ENCODE assay signal across 7 mouse cellular contexts in the genomic region with DNA sequence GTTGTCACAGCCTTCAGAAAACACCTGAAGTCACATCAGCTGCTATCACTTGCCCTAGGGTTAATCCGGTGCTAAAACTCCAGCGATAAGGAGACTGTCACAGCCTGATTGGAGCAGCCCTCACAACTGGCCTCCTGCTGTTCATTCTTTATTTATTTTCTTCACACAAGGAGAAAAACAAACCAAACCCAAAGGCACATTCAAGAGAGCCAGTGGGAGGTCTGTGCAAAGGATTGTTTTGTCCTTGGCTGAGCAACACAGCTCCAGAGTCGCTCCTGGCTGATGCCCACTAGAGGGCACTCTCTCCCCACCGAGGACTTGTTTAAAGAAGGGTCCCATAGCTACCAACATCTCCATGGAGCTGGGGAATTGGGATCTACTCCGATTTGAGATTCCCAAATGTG.
A peak's percentile ranks its signal among the peaks of the same experiment; 100 is the strongest.
DNase-seq lines count a peak whose midpoint lies in the region; ATAC-seq and TF ChIP-seq lines count a peak whose summit lies in the region.

No protein-coding gene starts in this region.

- H3K9ac ChIP-seq in hindbrain, embryonic 16.5 days (ENCODE audit: low read depth, low read length), result peak overlapping the region; percentile 14; the same call in 1 of the 2 replicates

- peak overlapping the region; percentile 87 for H3K27ac ChIP-seq in gastrocnemius, adult 2 months
- H3K27ac ChIP-seq in hindbrain, embryonic 16.5 days (ENCODE audit: low read depth, low read length), result no peak overlapping the region

- TF ChIP-seq CTCF in gastrocnemius, adult 2 months (IDR thresholded peaks at IDR 0.05), result no peak; the same call in 1 of the 2 replicates

- peak; percentile 82 for ATAC-seq in common myeloid progenitor, adult 5-6 weeks (replicated peaks; ENCODE audit: low read depth, poor library complexity, severe bottlenecking)
- ATAC-seq in hindbrain, embryonic 16.5 days, result peak; percentile 86

- H3K4me1 ChIP-seq in hindbrain, embryonic 16.5 days (ENCODE audit: control insufficient read depth, insufficient read depth, low read depth, low read length), result peaks cover 32% of the 10 kb centered on the region

- H3K4me3 ChIP-seq in gastrocnemius, adult 2 months, result peak overlapping the region; percentile 61
- H3K4me3 ChIP-seq in hindbrain, embryonic 16.5 days (ENCODE audit: low read length), result no peak overlapping the region

- intact Hi-C loops in gastrocnemius, adult 2 months (cut with DNase I), result loop anchor here (1.0 to 5.0 kb wide), 4 partner anchors 109 to 543 kb away; no protein-coding TSS in a partner anchor

- H3K36me3 ChIP-seq in hindbrain, embryonic 16.5 days (ENCODE audit: control insufficient read depth, insufficient read depth, low read length), result peaks cover 4% of the 10 kb centered on the region

- no peaks in the 10 kb centered on the region for H3K27me3 ChIP-seq in hindbrain, embryonic 16.5 days (replicated peaks; ENCODE audit: control insufficient read depth, insufficient read depth, low read length)

- WGBS in hindbrain, embryonic 16.5 days, result under 1% methylated on average over 5 of the region's 5 CpGs

- DNase-seq in adrenal gland, postnatal 14 days, result peak; percentile 88
- DNase-seq in gastrocnemius, adult 2 months, result peak; percentile 78
- peak; percentile 21 for DNase-seq in left cerebral cortex, adult 11 months (ENCODE audit: low spot score)
- DNase-seq in lung, postnatal 4 days, result peak; percentile 73 to 81
- DNase-seq in right cerebral cortex, postnatal 25 days, result peak; percentile 66

- peak overlapping the region; percentile 24 for H3K4me2 ChIP-seq in hindbrain, embryonic 16.5 days (ENCODE audit: low read length)

- no peaks in the 10 kb centered on the region for H3K9me3 ChIP-seq in hindbrain, embryonic 16.5 days (ENCODE audit: control insufficient read depth, low read length)

Comparison
In these comparisons a context has a peak if more than half of its experiments do, and no peak if none do; other contexts are left out.
1. DNase-seq: peak in every context shown above with its lines; median percentile 88 in adrenal gland, postnatal 14 days; 78 in gastrocnemius, adult 2 months; 77 in lung, postnatal 4 days; 66 in right cerebral cortex, postnatal 25 days; 21 in left cerebral cortex, adult 11 months.